Mouse (Mus musculus) megakaryocyte, embryonic 14.5 days (primary cell): ENCODE measurements around the gene Arhgap35. TPM values are rescaled to one million over a fixed set of nuclear protein-coding genes. Genes with fewer than 3 reads are reported as not detected.

ENCODE experiments used
- H3K27me3 ChIP-seq: replicated peaks from 2 replicates; pipeline ENCODE3; 2012; ENCODE audit warnings: inconsistent platforms
- H3K36me3 ChIP-seq: replicated peaks from 2 replicates; pipeline ENCODE3; 2012; ENCODE audit warnings: low read length, inconsistent platforms, mixed read lengths
- H3K4me1 ChIP-seq: 2 replicates; pipeline ENCODE4 v1.6.1; 2012; ENCODE audit warnings: inconsistent platforms
- H3K4me3 ChIP-seq: replicated peaks from 2 replicates; pipeline ENCODE3; 2012; ENCODE audit warnings: moderate library complexity, mild to moderate bottlenecking, inconsistent platforms
- H3K9me3 ChIP-seq: 2 replicates; pipeline ENCODE4 v1.6.1; 2012; ENCODE audit warnings: inconsistent platforms
- FLI1 ChIP-seq: IDR thresholded peaks from 2 replicates; pipeline ENCODE4 v1.6.1; 2012; ENCODE audit warnings: low read length, inconsistent platforms, mixed read lengths
- GATA1 ChIP-seq: IDR thresholded peaks from 3 replicates; pipeline ENCODE4 v1.6.1; 2012; ENCODE audit warnings: mixed read lengths, low read length, inconsistent platforms, borderline replicate concordance
- polyA plus RNA-seq: library from polyadenylated mRNA; stranded (reverse); fragments of >175 nt; gene quantifications from 2 replicates; pipeline ENCODE4 v1.2.3, GENCODE M21; 2012; ENCODE audit warnings: low replicate concordance; ENCODE audit not compliant: insufficient read depth

Arhgap35 gene
- polyA plus RNA-seq, 1 experiment = 2.7 TPM

DNA sequence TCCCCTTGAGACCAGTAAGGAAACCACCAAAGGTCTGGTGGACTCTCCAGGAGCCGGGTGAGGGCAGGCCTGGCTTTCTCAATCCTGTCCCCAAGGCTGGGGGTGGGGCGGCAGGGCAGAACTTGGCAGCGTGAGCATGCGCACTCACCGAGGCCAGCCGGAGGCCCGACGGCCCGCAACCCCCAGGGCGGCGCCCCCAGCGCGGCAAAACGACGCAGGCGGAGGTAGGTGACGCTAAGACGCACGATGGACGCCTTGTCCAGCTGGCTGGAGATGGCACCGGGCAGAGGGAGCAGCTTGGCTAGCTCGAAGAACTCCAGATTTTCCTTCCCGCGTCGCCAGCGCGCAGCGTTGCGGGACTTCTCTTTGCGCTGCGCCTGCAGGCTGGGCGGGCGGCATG is 140.3 kb downstream of the Arhgap35 start:
- TF ChIP-seq FLI1 (no peak), GATA1 (no peak)
- Histone ChIP-seq H3K4me1 (peaks cover 29% of the 10 kb centered on the region), H3K27me3 (peaks cover 81% of the 10 kb centered on the region), H3K36me3 (no peaks in the 10 kb centered on the region), H3K9me3 (peaks cover 7% of the 10 kb centered on the region; the same call in 1 of the 2 replicates), H3K4me3 (peak overlapping the region; percentile 73)

DNA sequence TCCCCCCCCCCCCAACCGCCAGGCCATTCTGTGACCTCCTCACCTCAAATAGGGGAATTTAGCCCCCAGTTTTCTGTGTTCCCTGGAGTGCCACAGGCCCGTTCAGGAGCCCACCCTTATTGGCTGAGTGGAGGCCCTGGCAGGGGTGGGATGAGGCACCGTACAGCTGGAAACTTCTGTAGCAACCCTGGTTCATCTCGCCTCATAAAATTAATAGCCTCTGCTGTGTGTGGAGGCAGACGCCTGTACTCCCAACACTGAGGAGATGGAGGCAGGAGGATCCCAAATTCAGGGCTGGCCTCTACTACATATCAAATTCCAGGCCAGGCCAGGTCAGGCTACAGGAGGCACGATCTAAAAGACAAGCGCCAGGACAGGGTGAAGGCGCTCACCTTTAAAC is 140.9 kb downstream of the Arhgap35 start:
- peaks cover 29% of the 10 kb centered on the region for H3K4me1 ChIP-seq
- TF ChIP-seq GATA1 (no peak), FLI1 (no peak)
- peaks cover 85% of the 10 kb centered on the region for H3K27me3 ChIP-seq
- peaks cover 7% of the 10 kb centered on the region; the same call in 1 of the 2 replicates for H3K9me3 ChIP-seq
- no peak overlapping the region for H3K4me3 ChIP-seq
- no peaks in the 10 kb centered on the region for H3K36me3 ChIP-seq

DNA sequence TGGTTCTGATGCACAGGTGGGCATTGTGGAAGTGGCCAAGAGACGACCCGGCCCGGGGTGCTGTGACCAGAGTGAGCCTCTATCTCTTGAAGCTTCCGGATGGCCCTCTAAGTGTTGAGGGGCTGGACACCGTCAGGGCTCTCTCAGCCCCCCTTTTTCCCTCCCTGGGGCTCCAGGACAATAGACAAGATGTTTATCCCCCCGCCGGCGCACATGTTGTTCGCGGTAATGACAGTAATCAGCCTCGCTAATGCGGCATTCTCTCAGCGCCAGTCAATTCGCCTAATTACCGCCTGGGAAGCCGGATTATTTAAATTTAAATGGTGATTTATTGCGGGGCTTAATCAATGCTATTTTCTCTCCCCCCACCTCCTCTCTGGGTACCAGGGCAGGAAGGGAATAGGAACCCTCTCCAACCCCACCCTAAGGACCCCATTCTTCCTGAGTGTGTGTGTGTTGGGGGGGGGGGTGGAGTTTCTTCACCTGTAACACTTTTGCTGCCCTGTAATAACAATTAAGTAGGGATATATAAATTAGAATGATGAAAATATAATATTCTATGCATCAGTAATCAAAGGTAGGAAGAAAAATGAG is 142.6 kb downstream of the Arhgap35 start:
- no peak for TF ChIP-seq GATA1
- no peak for TF ChIP-seq FLI1
- Histone ChIP-seq H3K27me3 (peaks cover 89% of the 10 kb centered on the region), H3K4me3 (no peak overlapping the region), H3K9me3 (peaks cover 2% of the 10 kb centered on the region; the same call in 1 of the 2 replicates), H3K4me1 (peaks cover 39% of the 10 kb centered on the region), H3K36me3 (no peaks in the 10 kb centered on the region)

DNA sequence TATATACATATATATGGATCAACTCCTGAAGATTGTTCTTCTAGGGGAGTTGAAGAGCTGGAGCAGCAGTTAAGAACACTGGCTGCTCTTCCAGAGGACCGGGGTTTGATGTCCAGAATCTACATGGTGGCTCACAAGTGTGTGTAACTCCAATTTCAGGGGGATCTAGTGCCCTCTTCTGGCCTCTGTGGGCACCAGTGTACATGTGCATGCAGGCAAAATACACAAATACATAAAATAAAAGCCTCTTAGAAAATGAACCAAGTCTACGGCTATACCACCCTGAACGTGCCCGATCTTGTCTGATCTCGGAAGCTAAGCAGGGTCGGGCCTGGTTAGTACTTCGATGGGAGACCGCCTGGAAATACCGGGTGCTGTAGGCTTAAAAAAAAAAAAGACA is 143.2 kb downstream of the Arhgap35 start:
- TF ChIP-seq GATA1 (no peak), FLI1 (no peak)
- H3K4me3 ChIP-seq = no peak overlapping the region
- H3K4me1 ChIP-seq = peaks cover 36% of the 10 kb centered on the region
- H3K9me3 ChIP-seq = 0 out of 2 replicates have a peak, but pooled peaks cover under 1% of the 10 kb centered on the region
- H3K27me3 ChIP-seq = peaks cover 82% of the 10 kb centered on the region
- H3K36me3 ChIP-seq = no peaks in the 10 kb centered on the region

DNA sequence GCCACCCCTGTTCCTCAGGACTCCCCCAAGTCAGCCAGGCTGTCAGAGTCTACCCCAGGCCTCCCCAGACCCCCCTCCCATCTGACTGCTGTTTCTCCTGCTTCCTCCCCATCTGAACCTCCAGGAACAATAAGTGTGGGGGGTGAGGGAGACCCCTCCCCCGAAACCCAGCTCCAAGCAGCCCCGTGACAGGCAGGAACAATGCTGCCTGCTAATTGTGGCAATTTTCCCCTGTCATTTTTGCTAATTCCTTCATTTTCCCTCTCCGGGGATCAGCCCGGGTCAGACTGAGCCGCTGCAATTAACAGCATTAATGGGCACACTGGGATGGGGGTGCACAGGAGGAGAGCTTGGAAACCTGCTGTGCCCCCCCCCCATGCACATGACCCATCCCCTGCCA is 146.7 kb downstream of the Arhgap35 start:
- Histone ChIP-seq H3K36me3 (no peaks in the 10 kb centered on the region), H3K4me3 (no peak overlapping the region), H3K4me1 (peaks cover 16% of the 10 kb centered on the region), H3K9me3 (0 out of 2 replicates have a peak, but pooled peaks cover 3% of the 10 kb centered on the region), H3K27me3 (peaks cover 55% of the 10 kb centered on the region)
- TF ChIP-seq FLI1 = no peak
- no peak for TF ChIP-seq GATA1

DNA sequence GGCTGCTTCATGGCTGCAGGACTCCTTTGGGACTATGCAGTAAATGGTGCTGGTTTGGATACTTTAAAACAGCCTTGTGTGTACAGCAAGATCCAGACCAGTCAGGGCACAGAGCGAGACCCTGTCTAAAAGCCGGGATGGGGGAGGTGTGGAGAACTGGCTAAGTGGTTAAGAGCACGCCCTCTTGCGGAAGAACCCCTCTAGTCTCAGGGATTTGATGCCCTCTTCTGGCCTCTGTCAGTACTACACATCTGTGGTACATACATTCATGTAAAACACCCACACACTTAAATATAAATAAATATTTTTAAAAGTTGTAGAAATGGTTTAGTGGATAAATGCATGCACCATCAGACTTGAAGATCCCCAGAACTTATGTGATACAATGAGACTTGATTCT is 148.2 kb downstream of the Arhgap35 start:
- peaks cover 52% of the 10 kb centered on the region for H3K27me3 ChIP-seq
- no peak overlapping the region for H3K4me3 ChIP-seq
- TF ChIP-seq GATA1 (no peak), FLI1 (no peak)
- H3K4me1 ChIP-seq = peaks cover 10% of the 10 kb centered on the region
- H3K36me3 ChIP-seq = no peaks in the 10 kb centered on the region
- 0 out of 2 replicates have a peak, but pooled peaks cover 3% of the 10 kb centered on the region for H3K9me3 ChIP-seq

DNA sequence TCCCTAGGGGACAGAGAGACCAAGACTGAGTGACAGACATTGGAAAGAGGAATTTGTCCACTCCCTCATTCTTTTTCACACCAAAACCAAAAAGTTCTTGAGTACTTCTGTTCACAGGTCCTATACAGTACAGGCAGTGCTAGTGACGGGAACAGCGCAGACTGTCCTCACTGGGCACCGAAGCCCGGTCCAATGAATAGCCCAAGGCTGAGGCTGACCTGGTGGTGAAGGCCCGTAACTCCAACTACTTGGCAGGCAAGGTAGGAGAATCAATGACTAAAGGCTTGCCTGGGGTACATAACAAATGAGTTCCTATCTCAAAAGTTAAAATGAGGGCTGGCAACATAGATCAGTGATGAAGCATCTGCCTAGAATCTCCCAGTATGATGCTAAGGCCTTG is 149.2 kb downstream of the Arhgap35 start:
- 0 out of 2 replicates have a peak, but pooled peaks cover 3% of the 10 kb centered on the region for H3K9me3 ChIP-seq
- peaks cover 52% of the 10 kb centered on the region for H3K27me3 ChIP-seq
- no peaks in the 10 kb centered on the region for H3K36me3 ChIP-seq
- TF ChIP-seq GATA1 = no peak
- TF ChIP-seq FLI1 = no peak
- H3K4me3 ChIP-seq = no peak overlapping the region
- H3K4me1 ChIP-seq = peaks cover 12% of the 10 kb centered on the region

DNA sequence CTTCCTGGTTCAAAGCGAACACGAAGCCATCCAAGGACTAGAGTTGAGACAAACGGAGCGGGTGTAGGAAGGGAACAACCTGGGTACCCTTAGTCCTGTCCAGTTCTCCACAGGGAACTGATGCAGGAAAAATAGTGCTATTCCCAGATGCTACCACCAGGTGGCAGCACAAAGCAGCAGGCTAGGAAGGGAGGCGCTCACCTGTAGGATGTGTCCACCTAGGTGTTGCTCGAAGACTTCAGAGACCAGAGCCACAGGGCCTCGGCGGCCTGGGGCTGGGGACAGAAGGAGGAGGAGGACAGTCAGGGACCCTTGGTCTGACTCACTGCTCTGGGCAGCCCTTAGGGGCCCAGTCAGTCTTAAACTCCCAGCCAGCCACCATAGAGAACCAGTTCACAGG is 149.6 kb downstream of the Arhgap35 start:
- Histone ChIP-seq H3K4me1 (peaks cover 15% of the 10 kb centered on the region), H3K4me3 (no peak overlapping the region), H3K36me3 (no peaks in the 10 kb centered on the region), H3K27me3 (peaks cover 52% of the 10 kb centered on the region), H3K9me3 (0 out of 2 replicates have a peak, but pooled peaks cover 3% of the 10 kb centered on the region)
- TF ChIP-seq GATA1 = no peak
- no peak for TF ChIP-seq FLI1

DNA sequence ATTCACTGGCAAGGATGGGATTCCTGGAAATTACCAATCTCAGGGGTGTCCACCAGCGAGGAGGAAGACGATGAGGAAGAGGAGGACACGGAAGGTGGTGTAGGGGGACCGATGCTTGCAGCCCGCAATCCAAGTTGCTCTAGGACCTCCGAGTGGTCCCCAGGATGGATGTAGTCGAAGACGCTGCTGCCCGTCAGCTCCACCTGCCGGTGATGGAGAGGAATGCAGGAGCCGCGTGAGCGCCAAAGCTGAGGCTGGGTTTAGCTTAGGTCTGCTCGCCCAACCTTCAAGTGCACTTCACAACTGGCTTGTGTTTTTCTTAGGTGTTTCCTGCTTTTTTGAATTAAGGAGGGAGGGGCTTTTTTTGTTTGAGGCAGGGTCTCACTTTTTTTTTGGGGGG is 151.6 kb downstream of the Arhgap35 start:
- Histone ChIP-seq H3K4me1 (peaks cover 15% of the 10 kb centered on the region), H3K4me3 (no peak overlapping the region), H3K36me3 (peaks cover 9% of the 10 kb centered on the region), H3K27me3 (peaks cover 34% of the 10 kb centered on the region), H3K9me3 (peaks cover 5% of the 10 kb centered on the region)
- no peak for TF ChIP-seq FLI1

DNA sequence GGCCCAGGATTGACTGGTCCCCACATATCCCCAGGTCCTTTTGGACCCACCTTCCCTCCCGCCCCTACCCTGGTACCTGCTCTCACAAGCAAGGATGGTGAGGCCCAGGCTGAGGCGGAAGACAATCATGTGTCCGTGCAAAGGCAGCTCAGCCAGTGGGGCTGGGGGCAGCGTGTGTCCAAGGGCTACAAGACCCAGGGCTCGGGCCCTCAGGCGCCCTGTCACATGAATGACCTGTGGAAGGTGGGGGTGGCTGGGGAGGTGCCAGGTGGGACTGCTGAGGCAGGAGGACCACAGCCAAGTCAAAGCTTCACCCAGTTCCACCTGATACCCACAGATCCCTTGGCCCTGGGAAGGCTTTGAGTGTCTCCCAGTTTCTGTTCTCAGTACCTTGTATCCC is 153.1 kb downstream of the Arhgap35 start:
- H3K36me3 ChIP-seq = peaks cover 24% of the 10 kb centered on the region
- no peak overlapping the region for H3K4me3 ChIP-seq
- TF ChIP-seq FLI1 (no peak), GATA1 (no peak)
- H3K27me3 ChIP-seq = peaks cover 29% of the 10 kb centered on the region
- H3K9me3 ChIP-seq = peaks cover 8% of the 10 kb centered on the region
- H3K4me1 ChIP-seq = peaks cover 6% of the 10 kb centered on the region; the same call in 1 of the 2 replicates
